Comparison of ENCODE assay signal across 12 mouse cellular contexts in genomic region chr6:50981702-50982309, GRCm38 (mm10).
A peak's percentile ranks its signal among the peaks of the same experiment; 100 is the strongest.
DNase-seq lines count a peak whose midpoint lies in the region; ATAC-seq and TF ChIP-seq lines count a peak whose summit lies in the region.
"Had no signal": no experiment of that assay in that cellular context is flagged by ENCODE, and none has a peak within 500 bp of the region (broad histone marks: within the 10 kb centered on the region; RNA-seq: fewer than 3 reads in every experiment).

No protein-coding gene starts in this region.

- no peak overlapping the region for H3K4me2 ChIP-seq in heart, embryonic 15.5 days
- no peak overlapping the region for H3K4me2 ChIP-seq in midbrain, embryonic 14.5 days (ENCODE audit: low read length)
- H3K4me2 ChIP-seq in intestine, embryonic 15.5 days (replicated peaks) = no peak overlapping the region
- no peak overlapping the region for H3K4me2 ChIP-seq in stomach, embryonic 15.5 days

- no peak overlapping the region for H3K4me3 ChIP-seq in heart, embryonic 15.5 days
- no peak overlapping the region for H3K4me3 ChIP-seq in heart, adult 2 months
- H3K4me3 ChIP-seq in midbrain, embryonic 10.5 days = no peak overlapping the region
- H3K4me3 ChIP-seq in midbrain, embryonic 14.5 days (replicated peaks; ENCODE audit: low read depth, low read length) = no peak overlapping the region
- H3K4me3 ChIP-seq in intestine, embryonic 15.5 days (replicated peaks) = no peak overlapping the region
- no peak overlapping the region for H3K4me3 ChIP-seq in stomach, embryonic 15.5 days (replicated peaks)
- H3K4me3 ChIP-seq: megakaryocyte, embryonic 14.5 days had no signal

- H3K4me1 ChIP-seq in heart, embryonic 15.5 days (replicated peaks) = peaks cover 23% of the 10 kb centered on the region
- H3K4me1 ChIP-seq in heart, adult 2 months (ENCODE audit: control insufficient read depth, insufficient read depth, low read length) = peaks cover 14% of the 10 kb centered on the region
- H3K4me1 ChIP-seq in midbrain, embryonic 10.5 days = peaks cover 75% of the 10 kb centered on the region
- H3K4me1 ChIP-seq in midbrain, embryonic 14.5 days (ENCODE audit: control insufficient read depth, insufficient read depth, low read length) = peaks cover 37% of the 10 kb centered on the region
- H3K4me1 ChIP-seq in intestine, embryonic 15.5 days (replicated peaks) = peaks cover 67% of the 10 kb centered on the region
- peaks cover 38% of the 10 kb centered on the region for H3K4me1 ChIP-seq in stomach, embryonic 15.5 days
- H3K4me1 ChIP-seq: megakaryocyte, embryonic 14.5 days had no signal

- no peaks in the 10 kb centered on the region for H3K27me3 ChIP-seq in heart, embryonic 15.5 days
- no peaks in the 10 kb centered on the region for H3K27me3 ChIP-seq in heart, adult 2 months (ENCODE audit: control insufficient read depth, insufficient read depth, low read length)
- H3K27me3 ChIP-seq in midbrain, embryonic 10.5 days (ENCODE audit: low read depth, poor library complexity, severe bottlenecking) = no peaks in the 10 kb centered on the region
- no peaks in the 10 kb centered on the region for H3K27me3 ChIP-seq in midbrain, embryonic 14.5 days (ENCODE audit: control insufficient read depth, insufficient read depth, low read length)
- no peaks in the 10 kb centered on the region for H3K27me3 ChIP-seq in intestine, embryonic 15.5 days (replicated peaks)
- no peaks in the 10 kb centered on the region for H3K27me3 ChIP-seq in stomach, embryonic 15.5 days (replicated peaks)

- 55% methylated on average over 7 of the region's 7 CpGs for WGBS in heart, embryonic 15.5 days
- WGBS in heart, adult 2 months = 77% methylated on average over 7 of the region's 7 CpGs
- 61% methylated on average over 7 of the region's 7 CpGs for WGBS in midbrain, embryonic 10.5 days
- WGBS in midbrain, embryonic 14.5 days = 50% methylated on average over 7 of the region's 7 CpGs
- 33% methylated on average over 7 of the region's 7 CpGs for WGBS in intestine, embryonic 15.5 days
- WGBS in stomach, embryonic 15.5 days = 37% methylated on average over 7 of the region's 7 CpGs

- 0 out of 2 replicates have a peak overlapping the region, but pooled peaks have one; percentile 59 for H3K27ac ChIP-seq in heart, embryonic 15.5 days
- H3K27ac ChIP-seq in heart, adult 2 months = no peak overlapping the region
- peak overlapping the region; percentile 74 for H3K27ac ChIP-seq in midbrain, embryonic 10.5 days (replicated peaks)
- H3K27ac ChIP-seq in midbrain, embryonic 14.5 days (replicated peaks; ENCODE audit: low read depth, low read length) = no peak overlapping the region
- H3K27ac ChIP-seq in intestine, embryonic 15.5 days = peak overlapping the region; percentile 81
- H3K27ac ChIP-seq in stomach, embryonic 15.5 days = peak overlapping the region; percentile 82

- DNase-seq in heart, adult 2 months = no peak
- no peak for DNase-seq in midbrain, embryonic 10.5 days (ENCODE audit: low spot score)
- DNase-seq in midbrain, embryonic 14.5 days = no peak
- DNase-seq in right cerebral cortex, postnatal 14 days = no peak
- no peak for DNase-seq in testis, postnatal 14 days (ENCODE audit: low spot score)
- DNase-seq: adrenal gland, adult 2 months; kidney, adult 2 months had no signal

- TF ChIP-seq EP300 in heart, adult 2 months (IDR thresholded peaks at IDR 0.05; ENCODE audit: insufficient read depth, low read depth, low read length) = no peak

- no peak for TF ChIP-seq CTCF in heart, adult 2 months (IDR thresholded peaks at IDR 0.05)

- no peak for TF ChIP-seq POLR2A in heart, adult 2 months (IDR thresholded peaks at IDR 0.05; ENCODE audit: insufficient read depth, low read depth, low read length)

- intact Hi-C loops in heart, adult 2 months (cut with DNase I) = no loop called here

- no peaks in the 10 kb centered on the region for H3K79me2 ChIP-seq in heart, adult 2 months (replicated peaks; ENCODE audit: control insufficient read depth, insufficient read depth, low read length)

- ATAC-seq in heart, embryonic 15.5 days (replicated peaks; ENCODE audit: insufficient number of reproducible peaks, insufficient read depth, low FRiP score, low read depth) = no peak
- no peak for ATAC-seq in midbrain, embryonic 14.5 days (ENCODE audit: low FRiP score, low TSS enrichment)
- no peak for ATAC-seq in intestine, embryonic 15.5 days
- ATAC-seq in stomach, embryonic 15.5 days (ENCODE audit: insufficient read depth, low FRiP score, low read depth) = peak; percentile 51; the same call in 1 of the 2 replicates
- ATAC-seq: CD4-positive, CD25-positive, alpha-beta regulatory T cell, adult 4 months had no signal

- H3K9me3 ChIP-seq in heart, embryonic 15.5 days (replicated peaks) = no peaks in the 10 kb centered on the region
- H3K9me3 ChIP-seq in midbrain, embryonic 10.5 days (replicated peaks) = no peaks in the 10 kb centered on the region
- H3K9me3 ChIP-seq in midbrain, embryonic 14.5 days (ENCODE audit: control insufficient read depth, low read length) = no peaks in the 10 kb centered on the region
- no peaks in the 10 kb centered on the region for H3K9me3 ChIP-seq in intestine, embryonic 15.5 days
- H3K9me3 ChIP-seq in stomach, embryonic 15.5 days = no peaks in the 10 kb centered on the region
- H3K9me3 ChIP-seq: megakaryocyte, embryonic 14.5 days had no signal

- H3K36me3 ChIP-seq in heart, embryonic 15.5 days = no peaks in the 10 kb centered on the region
- H3K36me3 ChIP-seq in heart, adult 2 months (ENCODE audit: control insufficient read depth, insufficient read depth, low read length) = peaks cover 11% of the 10 kb centered on the region
- no peaks in the 10 kb centered on the region for H3K36me3 ChIP-seq in midbrain, embryonic 10.5 days
- H3K36me3 ChIP-seq in midbrain, embryonic 14.5 days (ENCODE audit: control insufficient read depth, insufficient read depth, low read length) = no peaks in the 10 kb centered on the region
- H3K36me3 ChIP-seq in intestine, embryonic 15.5 days = no peaks in the 10 kb centered on the region
- no peaks in the 10 kb centered on the region for H3K36me3 ChIP-seq in stomach, embryonic 15.5 days

- H3K9ac ChIP-seq in heart, embryonic 15.5 days = no peak overlapping the region
- no peak overlapping the region for H3K9ac ChIP-seq in heart, adult 2 months (ENCODE audit: low read depth, low read length)
- H3K9ac ChIP-seq in midbrain, embryonic 14.5 days (replicated peaks; ENCODE audit: low read length) = no peak overlapping the region
- no peak overlapping the region for H3K9ac ChIP-seq in intestine, embryonic 15.5 days
- no peak overlapping the region for H3K9ac ChIP-seq in stomach, embryonic 15.5 days

Comparison
In these comparisons a context has a peak if more than half of its experiments do, and no peak if none do; other contexts are left out.
1. H3K27ac ChIP-seq: peak in heart, embryonic 15.5 days (single experiment), midbrain, embryonic 10.5 days (single experiment), intestine, embryonic 15.5 days (single experiment) and stomach, embryonic 15.5 days (single experiment); none in heart, adult 2 months (single experiment) and midbrain, embryonic 14.5 days (single experiment).